Mouse (Mus musculus): Measurements from ENCODE around the gene Ttl.
A peak's percentile ranks its signal among the peaks of the same experiment; 100 is the strongest.

DNA sequence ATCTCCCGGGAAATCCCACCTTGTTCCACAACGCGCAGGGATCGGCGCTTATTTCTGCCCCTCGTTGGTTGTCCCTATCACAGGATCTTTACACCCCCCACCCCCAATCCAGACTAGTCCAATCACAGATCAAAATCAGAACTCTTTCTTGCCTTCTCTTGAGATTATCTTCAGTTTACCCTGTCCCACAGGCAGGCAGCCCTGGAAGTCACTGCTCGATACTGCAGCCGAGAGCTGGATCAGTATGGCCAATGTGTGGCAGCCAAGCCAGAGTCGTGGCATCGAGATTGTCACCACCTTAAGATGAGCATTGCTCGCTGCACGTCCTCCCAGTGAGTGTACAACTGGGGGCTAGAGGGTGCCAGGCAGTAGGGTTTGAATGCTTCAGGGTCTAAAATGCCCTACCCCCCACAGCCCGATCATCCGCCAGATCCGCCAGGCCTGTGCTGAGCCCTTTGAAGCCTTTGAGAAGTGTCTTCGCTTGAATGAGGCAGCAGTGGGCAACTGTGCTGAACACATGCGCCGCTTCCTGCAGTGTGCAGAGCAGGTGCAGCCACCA, 64.3 kb downstream of the Ttl start:
- TF ChIP-seq CTCF (IDR thresholded peaks at IDR 0.05; ENCODE audit: borderline replicate concordance, control insufficient read depth, extremely low read depth, insufficient read depth, low read length, poor library complexity) (0 out of 2 replicates have a peak, but pooled peaks have one; percentile 19), POLR2A (IDR thresholded peaks at IDR 0.05; ENCODE audit: control insufficient read depth, extremely low read depth, insufficient read depth, low read length, poor library complexity) (0 out of 2 replicates have a peak, but pooled peaks have one; percentile 65)
